Mouse (Mus musculus) testis, adult 2 months (tissue): ENCODE measurements around the gene Kcnk13.

Experiments used
- CTCF ChIP-seq: fragments of 200-500 bp; IDR thresholded peaks from 2 replicates; pipeline ENCODE4 v1.5.1; 2012; ENCODE audit warnings: low read depth, mild to moderate bottlenecking, inconsistent platforms, low read length, moderate library complexity; ENCODE audit not compliant: control insufficient read depth, insufficient read depth, insufficient replicate concordance
- POLR2A ChIP-seq: fragments of 200-500 bp; IDR thresholded peaks from 2 replicates; pipeline ENCODE4 v1.6.1; 2012; ENCODE audit warnings: low read depth, mild to moderate bottlenecking, inconsistent platforms, low read length, moderate library complexity; ENCODE audit not compliant: control insufficient read depth

DNA sequence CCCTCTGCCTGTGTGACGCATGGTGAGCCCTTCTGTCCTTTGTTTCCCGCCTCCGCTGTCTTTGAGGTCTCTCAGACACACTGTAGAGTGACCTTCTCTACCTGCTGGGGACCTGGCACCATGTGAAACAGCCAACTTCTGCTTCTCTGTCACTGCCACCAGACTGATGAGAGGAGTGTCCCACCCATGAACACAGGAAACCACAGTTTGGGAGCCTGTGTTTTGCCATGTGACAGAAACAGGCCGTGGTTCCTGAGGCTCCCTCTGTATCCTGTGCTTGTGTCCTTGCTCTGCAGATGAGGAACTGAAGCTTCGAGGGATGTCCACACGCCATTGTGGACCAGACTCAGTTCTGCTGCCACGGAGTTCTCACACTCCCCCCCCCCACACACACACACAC is 7.9 kb upstream of the Kcnk13 start:
- TF ChIP-seq CTCF (no peak), POLR2A (no peak)
